Comparison of ENCODE assay signal across 7 mouse cellular contexts in genomic region chr14:12704461-12704860, GRCm38 (mm10).
"Had no signal": no experiment of that assay in that cellular context is flagged by ENCODE, and none has a peak within 500 bp of the region (broad histone marks: within the 10 kb centered on the region; RNA-seq: fewer than 3 reads in every experiment).

No protein-coding gene starts in this region.

- ATAC-seq: lung, postnatal 0 days had no signal

- DNase-seq: kidney, postnatal 10 days; kidney, postnatal 4 days; lung, adult 2 months; lung, postnatal 36 days; midbrain, embryonic 14.5 days; thymus, postnatal 14 days had no signal
